Mouse (Mus musculus): ENCODE results near the gene Alk.

- TF ChIP-seq CTCF (IDR thresholded peaks at IDR 0.05; ENCODE audit: low read depth, low read length): no peak
- no peak for TF ChIP-seq GATA1 (IDR thresholded peaks at IDR 0.05; ENCODE audit: borderline replicate concordance, low read length)
- no peak for TF ChIP-seq TAL1 (conservative IDR thresholded peaks at IDR 0.05; ENCODE audit: low read depth, low read length)
Observed at GRCm38 (mm10) chr17:72271640-72272039, 332.8 kb downstream of the Alk start.

All from G1E (cell line).